Mouse (Mus musculus) thymus, postnatal 14 days (tissue): ENCODE data around the gene Tmco1.

Experiments
- DNase-seq: peaks from one replicate; pipeline ENCODE4 v3.0.0; 2021

Gene Tmco1

GRCm38 (mm10) chr1:167378019-167378418 is 69.8 kb downstream of the Tmco1 start:
- DNase-seq = no peak

GRCm38 (mm10) chr1:167379751-167380150 is 71.6 kb downstream of the Tmco1 start:
- DNase-seq = no peak

- no peak for DNase-seq
These were observed 72.0 kb downstream of the Tmco1 start for GRCm38 (mm10) chr1:167380223-167380622.

GRCm38 (mm10) chr1:167381050-167382015 is 73.2 kb downstream of the Tmco1 start:
- DNase-seq = no peak

GRCm38 (mm10) chr1:167382316-167382715 is 74.1 kb downstream of the Tmco1 start:
- DNase-seq = no peak

GRCm38 (mm10) chr1:167382763-167383162 is 74.6 kb downstream of the Tmco1 start:
- no peak for DNase-seq

- DNase-seq = no peak
These were observed 75.0 kb downstream of the Tmco1 start for GRCm38 (mm10) chr1:167383178-167383577.
